Mouse (Mus musculus): Measurements from ENCODE around the gene Ins2. TPM values are rescaled to one million over a fixed set of nuclear protein-coding genes. Genes with fewer than 3 reads are reported as not detected.

Gene Ins2
- polyA plus RNA-seq, 1 experiment from 2014 or later: not detected

DNA sequence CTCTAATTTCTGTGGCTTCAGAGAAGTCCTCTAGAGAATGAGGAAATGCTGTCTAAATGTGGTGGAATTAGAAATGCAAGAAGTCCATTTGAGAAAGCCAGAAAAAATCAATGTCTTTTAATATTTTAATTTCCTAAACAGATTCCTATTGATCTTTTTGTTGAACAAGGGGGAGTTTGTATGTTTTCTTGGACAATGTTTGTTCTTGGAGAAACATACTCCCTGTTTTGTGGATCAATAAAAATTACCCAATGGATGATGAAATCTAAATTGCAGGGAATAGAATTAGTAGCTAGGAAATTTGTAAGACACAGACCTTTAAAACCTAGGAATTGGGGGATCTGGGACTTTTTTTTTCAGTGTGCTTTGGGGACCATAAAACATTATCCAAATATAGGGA lies 81.4 kb downstream of the Ins2 start:
- peak overlapping the region; percentile 45 for H3K4me3 ChIP-seq
- no peaks in the 10 kb centered on the region for H3K9me3 ChIP-seq (replicated peaks)
- 0 out of 2 replicates have a peak overlapping the region, but pooled peaks have one; percentile 55 for H3K4me2 ChIP-seq
- peaks cover 100% of the 10 kb centered on the region for H3K27me3 ChIP-seq (replicated peaks)
- no peak overlapping the region for H3K9ac ChIP-seq
- no peak for ATAC-seq
- H3K4me1 ChIP-seq: peaks cover 17% of the 10 kb centered on the region; the same call in 1 of the 2 replicates
- H3K36me3 ChIP-seq: peaks cover 4% of the 10 kb centered on the region; the same call in 1 of the 2 replicates
- H3K27ac ChIP-seq: no peak overlapping the region

GRCm38 (mm10) chr7:142661046-142661445 lies 82.1 kb downstream of the Ins2 start:
- no peak for ATAC-seq
- H3K9ac ChIP-seq: peak overlapping the region; percentile 60
- 2% methylated on average over 25 of the region's 25 CpGs for WGBS (ENCODE audit: insufficient replicate concordance)
- H3K4me1 ChIP-seq: peaks cover 17% of the 10 kb centered on the region; the same call in 1 of the 2 replicates
- H3K4me3 ChIP-seq: peak overlapping the region; percentile 45
- no peaks in the 10 kb centered on the region for H3K9me3 ChIP-seq (replicated peaks)
- peak overlapping the region; percentile 55 for H3K4me2 ChIP-seq
- H3K27ac ChIP-seq: peak overlapping the region; percentile 79
- H3K36me3 ChIP-seq: no peaks in the 10 kb centered on the region
- peaks cover 100% of the 10 kb centered on the region for H3K27me3 ChIP-seq (replicated peaks)

DNA sequence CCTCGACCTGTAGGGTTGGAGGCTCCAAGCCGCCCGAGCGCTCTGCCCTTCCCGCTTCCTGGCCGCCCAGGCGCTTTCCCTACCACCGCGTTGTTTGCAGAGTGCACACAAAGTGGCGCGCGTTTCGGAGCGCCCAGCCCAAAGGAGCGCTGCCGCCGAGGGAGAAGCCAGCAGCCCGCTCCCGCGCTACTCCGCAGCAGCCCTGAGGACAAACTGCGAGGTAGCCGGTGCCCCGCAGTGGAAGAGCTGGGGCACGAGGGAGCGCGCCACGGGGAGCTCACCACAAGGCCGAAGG lies 82.6 kb downstream of the Ins2 start:
- Histone ChIP-seq H3K27ac (peak overlapping the region; percentile 79), H3K4me3 (peak overlapping the region; percentile 45), H3K9ac (peak overlapping the region; percentile 60), H3K27me3 (replicated peaks) (peaks cover 100% of the 10 kb centered on the region), H3K4me1 (peaks cover 17% of the 10 kb centered on the region; the same call in 1 of the 2 replicates), H3K36me3 (no peaks in the 10 kb centered on the region), H3K9me3 (replicated peaks) (no peaks in the 10 kb centered on the region), H3K4me2 (peak overlapping the region; percentile 55)
- no peak for ATAC-seq
- 1% methylated on average over 29 of the region's 29 CpGs for WGBS (ENCODE audit: insufficient replicate concordance)

GRCm38 (mm10) chr7:142659767-142660650 lies 83.2 kb downstream of the Ins2 start:
- peak overlapping the region; percentile 60 for H3K9ac ChIP-seq
- ATAC-seq: no peak
- WGBS (ENCODE audit: insufficient replicate concordance): 1% methylated on average over 43 of the region's 43 CpGs
- 0 out of 2 replicates have a peak, but pooled peaks cover 1% of the 10 kb centered on the region for H3K36me3 ChIP-seq
- peak overlapping the region; percentile 55 for H3K4me2 ChIP-seq
- H3K4me3 ChIP-seq: peak overlapping the region; percentile 45
- no peaks in the 10 kb centered on the region for H3K9me3 ChIP-seq (replicated peaks)
- H3K27ac ChIP-seq: peak overlapping the region; percentile 79
- peaks cover 100% of the 10 kb centered on the region for H3K27me3 ChIP-seq (replicated peaks)
- H3K4me1 ChIP-seq: peaks cover 14% of the 10 kb centered on the region; the same call in 1 of the 2 replicates

DNA sequence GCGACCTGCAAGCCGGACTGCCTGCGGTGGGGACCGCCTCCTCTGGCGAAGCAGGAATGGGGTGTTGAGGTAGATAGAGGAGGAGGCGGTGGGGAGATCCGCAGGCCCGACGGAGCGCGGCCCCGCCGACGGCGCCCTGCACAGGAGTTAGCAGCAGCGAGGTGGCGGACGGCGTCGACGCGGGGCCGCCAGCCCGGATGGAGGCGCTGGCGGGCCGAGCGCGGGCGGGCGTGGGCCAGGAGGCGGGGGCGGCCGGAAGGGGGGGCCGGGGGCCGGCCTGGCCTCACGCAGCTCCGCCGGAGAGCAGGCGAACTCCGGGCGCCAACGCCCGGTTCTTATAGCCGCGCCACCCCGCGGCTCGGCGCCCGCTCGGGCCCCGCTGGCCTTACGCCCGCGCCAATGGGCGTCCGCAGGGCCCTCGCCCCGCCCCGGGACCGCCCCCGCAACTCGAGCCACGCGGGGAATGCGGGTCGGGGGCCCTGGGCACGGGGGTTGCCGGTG lies 84.0 kb downstream of the Ins2 start:
- peak overlapping the region; percentile 79 for H3K27ac ChIP-seq
- H3K9me3 ChIP-seq (replicated peaks): no peaks in the 10 kb centered on the region
- H3K4me3 ChIP-seq: peak overlapping the region; percentile 45
- peaks cover 100% of the 10 kb centered on the region for H3K27me3 ChIP-seq (replicated peaks)
- H3K4me2 ChIP-seq: peak overlapping the region; percentile 55
- 0 out of 2 replicates have a peak, but pooled peaks cover 5% of the 10 kb centered on the region for H3K36me3 ChIP-seq
- ATAC-seq: 0 out of 2 replicates have a peak, but pooled peaks have one; percentile 22
- WGBS (ENCODE audit: insufficient replicate concordance): 2% methylated on average over 33 of the region's 70 CpGs
- peak overlapping the region; percentile 60 for H3K9ac ChIP-seq
- peaks cover 14% of the 10 kb centered on the region; the same call in 1 of the 2 replicates for H3K4me1 ChIP-seq

DNA sequence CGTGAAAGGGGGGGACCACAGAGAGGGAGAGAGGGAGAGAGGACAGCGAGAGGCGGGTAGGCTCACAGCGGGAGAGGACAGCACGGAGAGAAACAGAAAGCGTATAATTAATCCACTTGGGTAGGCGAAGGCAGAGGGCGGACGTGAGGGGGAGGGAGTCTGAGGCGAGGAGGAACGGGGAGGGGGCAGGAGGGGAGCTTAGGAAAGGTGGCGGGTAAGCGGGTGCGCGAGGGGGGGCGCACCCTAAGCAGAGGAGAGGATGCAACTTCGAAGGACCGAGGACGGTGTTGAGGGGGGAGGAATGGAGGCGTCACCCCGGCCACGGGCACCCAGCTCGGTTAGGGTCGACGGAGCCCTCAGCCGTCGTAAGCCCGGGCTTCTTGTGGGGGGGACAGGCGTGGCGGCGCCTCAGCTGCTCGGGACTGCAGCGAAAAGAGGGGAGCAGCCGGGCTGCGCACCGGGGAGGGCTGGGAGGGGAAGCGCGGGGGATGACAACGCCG lies 84.5 kb downstream of the Ins2 start:
- WGBS (ENCODE audit: insufficient replicate concordance): 2% methylated on average over 40 of the region's 40 CpGs
- peak overlapping the region; percentile 45 for H3K4me3 ChIP-seq
- H3K9me3 ChIP-seq (replicated peaks): no peaks in the 10 kb centered on the region
- H3K4me1 ChIP-seq: peaks cover 14% of the 10 kb centered on the region; the same call in 1 of the 2 replicates
- 0 out of 2 replicates have a peak, but pooled peaks cover 5% of the 10 kb centered on the region for H3K36me3 ChIP-seq
- ATAC-seq: no peak
- H3K9ac ChIP-seq: peak overlapping the region; percentile 60
- H3K27me3 ChIP-seq (replicated peaks): peaks cover 100% of the 10 kb centered on the region
- H3K27ac ChIP-seq: peak overlapping the region; percentile 79
- H3K4me2 ChIP-seq: peak overlapping the region; percentile 55

GRCm38 (mm10) chr7:142657821-142658614 lies 85.2 kb downstream of the Ins2 start:
- 0 out of 2 replicates have a peak, but pooled peaks cover 5% of the 10 kb centered on the region for H3K36me3 ChIP-seq
- H3K27me3 ChIP-seq (replicated peaks): peaks cover 98% of the 10 kb centered on the region
- no peaks in the 10 kb centered on the region for H3K9me3 ChIP-seq (replicated peaks)
- WGBS (ENCODE audit: insufficient replicate concordance): 2% methylated on average over 34 of the region's 34 CpGs
- H3K27ac ChIP-seq: peak overlapping the region; percentile 79
- H3K4me1 ChIP-seq: peaks cover 14% of the 10 kb centered on the region; the same call in 1 of the 2 replicates
- peak overlapping the region; percentile 45 for H3K4me3 ChIP-seq
- peak overlapping the region; percentile 60 for H3K9ac ChIP-seq
- peak overlapping the region; percentile 55 for H3K4me2 ChIP-seq
- peak; percentile 11; the same call in 1 of the 2 replicates for ATAC-seq

DNA sequence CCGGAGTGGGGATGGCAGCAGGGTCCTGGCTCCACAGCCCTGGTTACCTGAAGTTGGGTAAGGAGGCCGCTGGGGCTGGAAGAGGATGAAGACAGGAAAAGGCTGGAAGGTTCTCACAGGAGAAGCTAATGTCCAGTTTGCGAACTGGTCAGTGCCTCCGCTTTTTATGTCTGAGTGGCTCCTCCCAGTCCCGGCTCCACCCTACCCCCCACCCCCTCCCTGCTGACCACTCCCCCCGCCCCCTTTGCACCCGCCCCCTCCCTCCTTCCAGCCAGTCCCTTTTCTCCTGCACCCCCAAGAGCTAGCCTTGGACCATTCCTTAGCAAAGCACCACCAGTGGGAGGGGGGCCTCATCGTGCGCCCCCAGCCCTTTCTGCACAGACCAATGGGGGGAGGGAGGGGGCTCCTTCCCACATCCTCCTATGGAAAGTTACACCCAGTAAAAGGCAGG lies 85.8 kb downstream of the Ins2 start:
- H3K9ac ChIP-seq: peak overlapping the region; percentile 50; the same call in 1 of the 2 replicates
- peak; percentile 29; the same call in 1 of the 2 replicates for ATAC-seq
- H3K27ac ChIP-seq: peak overlapping the region; percentile 79
- H3K9me3 ChIP-seq (replicated peaks): no peaks in the 10 kb centered on the region
- peak overlapping the region; percentile 55 for H3K4me2 ChIP-seq
- H3K4me3 ChIP-seq: peak overlapping the region; percentile 45
- WGBS (ENCODE audit: insufficient replicate concordance): 17% methylated on average over 8 of the region's 9 CpGs
- H3K4me1 ChIP-seq: peaks cover 14% of the 10 kb centered on the region; the same call in 1 of the 2 replicates
- peaks cover 98% of the 10 kb centered on the region for H3K27me3 ChIP-seq (replicated peaks)
- 0 out of 2 replicates have a peak, but pooled peaks cover 5% of the 10 kb centered on the region for H3K36me3 ChIP-seq

GRCm38 (mm10) chr7:142656055-142656454 lies 87.1 kb downstream of the Ins2 start:
- H3K27ac ChIP-seq: peak overlapping the region; percentile 51; the same call in 1 of the 2 replicates
- 0 out of 2 replicates have a peak, but pooled peaks cover 5% of the 10 kb centered on the region for H3K36me3 ChIP-seq
- ATAC-seq: peak; percentile 28; the same call in 1 of the 2 replicates
- 43% methylated on average over 4 of the region's 4 CpGs for WGBS (ENCODE audit: insufficient replicate concordance)
- H3K27me3 ChIP-seq (replicated peaks): peaks cover 97% of the 10 kb centered on the region
- H3K9ac ChIP-seq: peak overlapping the region; percentile 50; the same call in 1 of the 2 replicates
- H3K9me3 ChIP-seq (replicated peaks): no peaks in the 10 kb centered on the region
- H3K4me2 ChIP-seq: peak overlapping the region; percentile 36
- peak overlapping the region; percentile 42 for H3K4me3 ChIP-seq
- peaks cover 14% of the 10 kb centered on the region; the same call in 1 of the 2 replicates for H3K4me1 ChIP-seq

- Histone ChIP-seq H3K9ac (peak overlapping the region; percentile 35; the same call in 1 of the 2 replicates), H3K27ac (peak overlapping the region; percentile 51; the same call in 1 of the 2 replicates), H3K27me3 (replicated peaks) (peaks cover 97% of the 10 kb centered on the region), H3K4me3 (peak overlapping the region; percentile 42), H3K4me2 (peak overlapping the region; percentile 36), H3K9me3 (replicated peaks) (no peaks in the 10 kb centered on the region), H3K4me1 (peaks cover 14% of the 10 kb centered on the region; the same call in 1 of the 2 replicates), H3K36me3 (0 out of 2 replicates have a peak, but pooled peaks cover 5% of the 10 kb centered on the region)
- WGBS (ENCODE audit: insufficient replicate concordance): 37% methylated on average over 11 of the region's 11 CpGs
- ATAC-seq: no peak
Observed at GRCm38 (mm10) chr7:142655633-142656032, 87.5 kb downstream of the Ins2 start.

DNA sequence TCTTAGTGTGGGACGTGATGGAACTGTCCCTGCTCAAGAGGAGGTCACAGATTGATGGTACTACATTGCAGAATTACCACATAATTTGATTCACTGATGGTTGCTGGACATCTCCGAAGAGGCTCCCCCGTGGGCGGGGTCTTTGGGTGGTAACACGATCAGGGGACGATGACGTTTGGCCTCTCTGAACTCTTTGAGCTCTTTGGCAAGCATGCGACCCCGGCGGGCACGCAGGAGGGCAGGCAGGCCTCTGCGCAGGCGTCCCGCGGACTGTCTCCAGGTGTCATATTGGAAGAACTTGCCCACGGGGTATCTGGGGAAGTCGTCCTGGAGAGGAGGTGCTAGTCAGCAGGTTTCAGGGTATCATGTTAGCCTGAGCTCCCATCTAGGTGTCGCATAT lies 89.5 kb downstream of the Ins2 start:
- Histone ChIP-seq H3K27ac (no peak overlapping the region), H3K4me1 (peaks cover 5% of the 10 kb centered on the region; the same call in 1 of the 2 replicates), H3K36me3 (0 out of 2 replicates have a peak, but pooled peaks cover 5% of the 10 kb centered on the region), H3K4me2 (no peak overlapping the region), H3K4me3 (no peak overlapping the region), H3K9ac (no peak overlapping the region; the same call in 1 of the 2 replicates), H3K27me3 (replicated peaks) (peaks cover 97% of the 10 kb centered on the region), H3K9me3 (replicated peaks) (no peaks in the 10 kb centered on the region)
- WGBS (ENCODE audit: insufficient replicate concordance): 31% methylated on average over 18 of the region's 18 CpGs
- ATAC-seq: no peak
